Mouse (Mus musculus) lung, postnatal 0 days (tissue): Measurements from ENCODE around the gene Hspa12b.
A peak's percentile ranks its signal among the peaks of the same experiment; 100 is the strongest.

Source experiments
- CTCF ChIP-seq: IDR thresholded peaks from 2 replicates; pipeline ENCODE4 v1.5.1; 2016; ENCODE audit warnings: antibody characterized with exemption, mild to moderate bottlenecking
- EP300 ChIP-seq: IDR thresholded peaks from 2 replicates; pipeline ENCODE4 v1.6.1; 2016; ENCODE audit warnings: antibody characterized with exemption, mild to moderate bottlenecking, control low read depth

DNA sequence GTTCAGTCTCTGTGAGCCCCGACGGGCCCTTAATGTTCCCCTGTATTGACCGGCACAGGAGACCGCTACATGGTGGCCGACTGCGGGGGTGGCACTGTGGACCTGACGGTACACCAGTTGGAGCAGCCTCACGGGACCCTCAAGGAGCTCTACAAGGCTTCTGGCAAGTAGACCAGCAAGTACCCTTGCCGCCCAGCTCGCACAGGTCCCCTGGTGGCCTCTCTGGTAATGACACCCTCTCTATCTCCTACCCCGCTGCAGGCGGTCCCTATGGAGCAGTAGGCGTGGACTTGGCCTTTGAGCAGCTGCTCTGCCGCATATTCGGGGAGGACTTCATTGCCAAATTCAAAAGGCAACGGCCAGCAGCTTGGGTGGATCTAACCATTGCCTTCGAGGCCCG, 15.5 kb downstream of the Hspa12b start:
- TF ChIP-seq EP300 (no peak), CTCF (peak; percentile 92)
